Mouse (Mus musculus) bone marrow macrophage, adult 2 months (primary cell): ENCODE measurements around the gene Lima1.

ENCODE experiments used
- CTCF ChIP-seq: IDR thresholded peaks from 2 replicates; pipeline ENCODE4 v1.5.1; 2012; ENCODE audit warnings: low read depth, mild to moderate bottlenecking, low read length, moderate library complexity
- POLR2A ChIP-seq: IDR thresholded peaks from 2 replicates; pipeline ENCODE4 v1.6.1; 2012; ENCODE audit warnings: mild to moderate bottlenecking, low read depth, low read length, borderline replicate concordance

GRCm38 (mm10) chr15:99843856-99844255 is 31.4 kb downstream of the Lima1 start:
- no peak for TF ChIP-seq POLR2A
- no peak for TF ChIP-seq CTCF
